Mouse (Mus musculus): ENCODE measurements at regions not wholly inside any gene's neighbourhood (a gene's known extent, or its start where the extent isn't known, plus 50 kb on each side); places are given as distances from the start of the nearest gene placed in this dataset.

DNA sequence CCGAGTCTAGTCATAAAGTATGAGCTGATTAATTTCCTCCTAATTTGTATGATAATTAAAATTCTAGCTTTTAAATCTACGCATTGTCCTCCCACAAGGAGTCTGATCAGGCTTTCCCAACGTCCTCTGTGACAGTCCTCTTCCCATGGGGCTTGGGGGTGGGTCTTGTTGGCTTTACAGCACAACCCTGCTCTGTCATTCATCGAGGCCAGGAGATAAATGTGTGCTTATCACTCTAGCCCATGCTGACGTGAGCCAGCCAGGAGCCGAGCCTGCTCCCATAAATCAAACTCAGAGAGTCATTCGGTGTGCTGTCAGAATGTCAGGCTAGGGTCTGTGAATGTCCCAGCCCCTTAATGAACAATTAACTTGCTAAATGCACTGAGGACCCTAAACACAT, 425.6 kb upstream of the Hs6st1 start:
- TF ChIP-seq GATA1 (IDR thresholded peaks at IDR 0.05; ENCODE audit: low read length) (no peak), TAL1 (IDR thresholded peaks at IDR 0.05; ENCODE audit: low read length) (no peak)

Measured in erythroblast, embryonic 14.5 days (primary cell).